Mouse (Mus musculus) lung, postnatal 0 days (tissue): ENCODE measurements around the gene Il1rapl1.

Source experiments
- CTCF ChIP-seq: IDR thresholded peaks from 2 replicates; pipeline ENCODE4 v1.5.1; 2016; ENCODE audit warnings: antibody characterized with exemption, mild to moderate bottlenecking
- EP300 ChIP-seq: IDR thresholded peaks from 2 replicates; pipeline ENCODE4 v1.6.1; 2016; ENCODE audit warnings: antibody characterized with exemption, mild to moderate bottlenecking, control low read depth

DNA sequence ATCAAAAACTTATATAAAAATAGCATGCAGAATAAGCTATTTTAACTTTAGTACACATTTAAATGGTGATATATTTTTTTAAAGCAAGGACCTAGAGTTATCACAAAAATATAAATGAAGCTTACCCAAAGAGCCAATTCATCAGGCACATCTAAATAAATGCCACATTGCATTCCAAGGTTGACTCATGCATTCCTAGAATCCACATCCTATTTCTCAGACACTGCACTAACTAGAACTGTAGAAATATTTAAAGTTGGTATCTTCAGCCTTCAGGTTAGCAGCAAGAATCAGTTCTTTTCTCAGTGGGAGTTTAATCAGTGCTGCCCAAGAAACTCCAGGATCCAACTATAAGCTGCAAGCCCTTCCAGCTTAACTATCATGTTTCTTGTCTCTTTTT, 223.5 kb downstream of the Il1rapl1 start:
- TF ChIP-seq EP300 (no peak), CTCF (no peak)
